Mouse (Mus musculus): Measurements from ENCODE around the gene Syndig1l.
A peak's percentile ranks its signal among the peaks of the same experiment; 100 is the strongest.

The Syndig1l gene

GRCm38 (mm10) chr12:84698319-84699081 is at the start of gene Syndig1l:
Gene Syndig1l (minus strand): TSS chr12:84698831.
- no peak for DNase-seq

DNA sequence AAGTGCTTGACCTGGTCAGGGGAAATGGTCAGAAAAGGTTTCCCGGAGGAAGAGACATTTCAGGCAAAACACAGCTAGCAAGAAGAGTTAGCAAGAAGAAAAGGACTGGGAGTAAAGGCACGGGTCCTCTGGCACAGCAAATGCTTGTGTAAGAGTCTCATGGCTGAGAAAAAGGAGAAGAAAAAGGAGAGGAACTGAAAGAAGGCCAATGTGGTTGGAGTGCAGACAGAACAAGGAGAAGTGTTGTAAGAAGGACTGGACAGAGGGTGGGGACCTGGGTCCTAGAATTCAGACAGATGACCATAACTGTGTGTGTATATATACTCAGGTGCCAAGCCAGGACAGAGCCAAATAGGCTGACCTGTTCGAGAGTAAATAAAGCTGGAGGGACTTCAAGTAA is 49.5 kb upstream of the Syndig1l start:
- no peak for DNase-seq

GRCm38 (mm10) chr12:84745700-84746099 is 47.1 kb upstream of the Syndig1l start:
- DNase-seq, result no peak

DNA sequence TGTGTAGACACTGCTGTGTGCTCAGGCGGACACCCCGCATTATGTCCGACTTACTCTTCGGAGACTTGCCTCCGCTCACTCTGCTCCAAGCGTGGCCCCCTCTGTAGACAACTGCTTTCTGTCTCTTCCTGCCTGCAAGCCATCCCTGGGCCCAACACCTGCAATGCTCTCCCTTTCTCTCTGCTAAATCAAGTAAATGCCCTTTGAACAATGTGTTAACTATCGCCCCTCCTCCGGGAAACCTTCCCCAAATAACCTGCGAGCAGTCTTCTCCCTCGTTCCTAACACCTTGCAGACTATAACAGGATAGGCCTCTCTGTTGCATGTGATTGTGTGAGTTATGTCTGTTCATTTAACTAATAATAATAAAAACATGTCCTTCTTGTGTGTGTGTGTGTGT is 44.9 kb upstream of the Syndig1l start:
- no peak for DNase-seq

- DNase-seq, result no peak
These were observed 34.7 kb upstream of the Syndig1l start for GRCm38 (mm10) chr12:84733366-84733765.

- DNase-seq, result no peak
These were observed 29.8 kb upstream of the Syndig1l start for GRCm38 (mm10) chr12:84728421-84728820.

- DNase-seq, result no peak
These were observed 28.8 kb upstream of the Syndig1l start for GRCm38 (mm10) chr12:84727434-84727833.

DNA sequence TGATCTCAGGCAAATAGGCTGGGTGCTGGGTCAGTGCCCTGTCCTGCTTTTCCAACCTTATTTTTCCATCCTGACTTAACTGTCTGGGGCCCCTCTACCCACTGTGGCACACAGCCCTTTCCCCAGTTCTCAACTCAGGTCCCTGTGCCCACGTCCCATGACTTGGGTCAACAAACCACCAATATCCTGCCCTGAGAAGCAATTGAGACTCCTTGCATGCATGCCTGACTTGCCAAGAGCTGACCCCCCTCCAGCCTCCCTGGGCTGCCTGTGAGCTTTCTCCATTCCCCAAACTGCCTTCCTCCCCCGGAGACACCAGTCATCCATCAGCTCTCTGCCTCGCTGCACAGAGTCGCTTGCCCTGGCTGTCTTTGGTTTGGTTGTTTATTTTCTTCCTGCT is 28.4 kb upstream of the Syndig1l start:
- DNase-seq, result no peak

DNA sequence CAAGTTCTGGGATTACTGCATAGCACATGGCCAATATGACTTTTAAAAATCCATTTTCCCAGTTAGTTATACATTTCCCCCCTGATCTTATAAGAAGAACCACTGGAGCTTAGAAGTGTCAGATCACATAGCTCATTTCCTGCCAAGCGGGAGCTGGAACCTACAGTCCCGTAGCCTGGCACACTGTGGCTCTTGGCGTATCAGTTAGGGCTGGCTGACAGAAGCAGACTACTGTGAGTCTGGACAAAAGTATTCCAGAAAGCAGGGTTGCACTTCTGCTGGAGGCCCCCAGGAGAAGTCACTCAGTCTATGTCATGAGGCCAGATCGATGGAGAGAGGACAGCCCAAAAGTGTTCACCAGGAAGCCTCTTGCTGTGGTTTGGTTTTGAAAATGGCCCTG is 27.8 kb upstream of the Syndig1l start:
- no peak for DNase-seq

GRCm38 (mm10) chr12:84718462-84719244 is 20.0 kb upstream of the Syndig1l start:
- DNase-seq, result no peak

DNA sequence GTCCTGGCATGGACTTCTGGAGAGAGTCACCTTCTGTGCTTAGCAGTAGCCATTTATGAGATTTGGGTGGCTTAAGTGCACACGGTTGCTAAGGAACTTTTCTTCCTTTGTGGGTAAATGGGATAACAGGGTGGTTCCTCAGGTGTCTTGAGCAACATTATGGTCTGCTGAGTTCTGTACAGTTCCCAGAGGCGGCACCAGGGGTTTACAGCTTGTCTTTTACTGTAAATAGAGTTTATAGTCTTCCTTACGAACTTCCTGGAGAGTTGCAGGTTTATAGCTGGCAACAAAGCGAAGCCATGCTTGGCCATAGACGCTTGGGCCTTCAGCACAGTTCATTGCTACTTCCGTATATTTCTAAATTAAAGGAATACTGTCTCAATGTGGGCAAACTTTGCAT is 15.9 kb upstream of the Syndig1l start:
- no peak for DNase-seq

- DNase-seq, result no peak
These were observed 11.3 kb upstream of the Syndig1l start for GRCm38 (mm10) chr12:84709842-84710439.

DNA sequence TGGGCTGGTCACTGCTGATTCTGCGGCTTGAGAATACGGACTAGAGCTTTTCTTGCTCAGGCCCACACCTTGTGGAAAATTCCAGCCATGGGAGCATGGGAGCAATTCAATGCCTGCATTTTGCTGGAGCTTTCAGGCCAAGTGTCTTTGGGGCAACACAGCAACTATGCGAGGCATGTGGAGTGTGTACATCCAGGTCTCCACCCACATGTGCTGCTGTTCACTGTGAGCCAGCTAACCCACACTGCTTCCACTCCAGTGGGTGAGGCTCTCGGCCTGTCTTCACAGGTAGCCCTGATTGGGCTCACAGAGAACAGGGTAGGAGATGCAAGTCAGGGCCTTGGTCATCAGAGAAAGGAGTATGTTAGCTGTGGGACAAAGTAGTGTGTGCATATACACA is 9.2 kb upstream of the Syndig1l start:
- DNase-seq, result no peak

- no peak for DNase-seq
These were observed 8.3 kb upstream of the Syndig1l start for GRCm38 (mm10) chr12:84706886-84707285.

DNA sequence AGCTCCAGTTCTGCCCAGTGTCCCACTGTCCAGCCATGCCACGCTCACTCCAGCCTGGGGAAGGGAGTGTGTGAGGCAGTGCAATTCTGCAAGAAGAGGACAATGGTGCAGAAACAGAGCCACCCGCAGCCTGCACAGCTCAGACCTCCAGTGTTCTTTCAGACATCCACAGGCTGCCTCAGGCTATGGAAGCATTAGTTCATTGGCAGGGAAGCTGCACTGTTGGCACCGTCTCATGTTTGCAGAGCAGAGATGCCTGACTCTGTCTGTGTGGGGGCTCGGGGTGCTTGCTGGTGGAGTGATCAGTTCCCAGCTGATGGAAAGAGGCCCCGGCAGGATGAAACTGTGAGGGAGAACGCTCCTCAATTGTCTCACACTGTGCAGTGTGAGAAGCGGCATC is 4.0 kb upstream of the Syndig1l start:
- no peak for DNase-seq

- DNase-seq, result no peak
These were observed 6.5 kb downstream of the Syndig1l start for GRCm38 (mm10) chr12:84692141-84692540.

- no peak for DNase-seq
These were observed 7.3 kb downstream of the Syndig1l start for GRCm38 (mm10) chr12:84691347-84691746.

GRCm38 (mm10) chr12:84689051-84689450 is 9.6 kb downstream of the Syndig1l start:
- peak; percentile 62 for DNase-seq

- DNase-seq, result no peak
These were observed 11.1 kb downstream of the Syndig1l start for GRCm38 (mm10) chr12:84687531-84687930.

DNA sequence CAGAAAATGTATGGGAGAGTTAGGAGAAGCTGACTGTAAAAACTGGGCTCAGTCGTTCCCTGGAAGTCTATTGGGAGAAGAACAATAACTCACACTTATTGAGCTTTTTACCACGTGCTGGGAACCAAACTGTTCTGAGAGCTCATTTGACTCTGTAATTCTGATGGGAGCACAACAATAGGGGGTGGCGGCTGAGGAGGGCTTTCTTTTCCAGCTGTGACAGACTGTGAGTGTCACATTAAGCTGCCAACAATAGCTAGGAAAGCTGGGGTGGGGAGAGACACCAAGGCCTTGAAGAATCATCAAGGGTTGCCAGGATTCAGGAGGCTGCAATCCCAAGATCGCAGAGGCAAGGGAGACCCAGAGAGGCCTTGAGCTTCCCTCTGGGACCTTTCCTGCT is 12.5 kb downstream of the Syndig1l start:
- DNase-seq, result no peak

- DNase-seq, result peak; percentile 57
These were observed 14.1 kb downstream of the Syndig1l start for GRCm38 (mm10) chr12:84684569-84684968.

GRCm38 (mm10) chr12:84676011-84676410 is 22.6 kb downstream of the Syndig1l start:
- DNase-seq, result no peak

GRCm38 (mm10) chr12:84674666-84675526 is 23.7 kb downstream of the Syndig1l start:
- no peak for DNase-seq

Measured in cerebellum, adult 9-10 months (tissue).